Mouse (Mus musculus) E14TG2a.4 (cell line): ENCODE results near the gene Cd40.

ENCODE experiments used
- CTCF ChIP-seq: conservative IDR thresholded peaks from 2 replicates; pipeline ENCODE4 v1.5.1; 2014; ENCODE audit warnings: low read length
- NANOG ChIP-seq: IDR thresholded peaks from 2 replicates; pipeline ENCODE4 v1.6.1; 2014; ENCODE audit warnings: borderline replicate concordance, low read length, mixed read lengths
- POU5F1 ChIP-seq: IDR thresholded peaks from 2 replicates; pipeline ENCODE4 v1.6.1; 2014; ENCODE audit warnings: low read length, borderline replicate concordance

DNA sequence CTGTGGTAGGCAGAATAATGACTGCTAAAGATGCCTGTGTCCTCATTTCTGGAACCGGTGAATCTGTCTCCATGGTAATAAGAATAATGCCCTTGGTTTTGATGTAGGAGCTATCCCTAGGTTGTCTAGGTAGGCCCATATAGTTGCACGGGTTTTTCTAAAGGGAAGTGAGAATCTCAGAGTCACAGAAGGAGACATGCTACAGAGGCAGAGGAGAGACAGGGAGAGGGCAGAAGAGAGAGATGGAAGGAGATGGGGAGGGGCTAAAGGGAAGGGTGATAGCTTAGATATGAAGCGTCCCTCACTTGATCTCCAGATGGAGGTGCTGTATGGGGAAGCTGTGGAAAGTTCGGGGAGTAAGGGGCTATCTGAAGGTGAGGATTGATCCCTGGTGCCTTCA is 18.0 kb upstream of the Cd40 start:
- TF ChIP-seq CTCF (no peak), POU5F1 (no peak), NANOG (no peak)
